Mouse (Mus musculus): Measurements from ENCODE around the gene Esp24.
"Not testable (repeated sequence)": the region's sequence is repeated elsewhere in the genome, so short reads cannot be mapped to it uniquely, and the experiment has no call there.

Gene Esp24

DNA sequence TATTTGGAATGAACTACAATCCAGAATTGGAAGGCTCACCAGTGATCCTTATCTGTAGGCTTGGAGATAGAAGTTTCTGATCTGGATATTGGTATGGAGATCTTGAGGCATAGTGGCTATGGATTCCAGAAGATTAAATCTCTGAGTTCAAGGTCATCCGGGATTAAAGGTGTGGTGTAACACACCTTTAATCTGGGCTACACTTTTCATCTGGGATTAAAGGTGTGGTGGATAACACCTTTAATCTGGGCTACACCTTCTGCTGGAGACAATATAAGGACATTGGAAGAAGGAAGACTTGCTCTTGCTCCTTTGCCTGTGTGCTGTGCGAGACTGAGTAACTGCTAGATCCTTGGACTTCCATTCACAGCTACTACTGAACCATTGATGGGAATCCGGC lies at the start of gene Esp24:
Esp24 (plus strand) TSS at position 301 of the 400 bp plus-strand sequence.
- DNase-seq, result not testable (repeated sequence)

DNA sequence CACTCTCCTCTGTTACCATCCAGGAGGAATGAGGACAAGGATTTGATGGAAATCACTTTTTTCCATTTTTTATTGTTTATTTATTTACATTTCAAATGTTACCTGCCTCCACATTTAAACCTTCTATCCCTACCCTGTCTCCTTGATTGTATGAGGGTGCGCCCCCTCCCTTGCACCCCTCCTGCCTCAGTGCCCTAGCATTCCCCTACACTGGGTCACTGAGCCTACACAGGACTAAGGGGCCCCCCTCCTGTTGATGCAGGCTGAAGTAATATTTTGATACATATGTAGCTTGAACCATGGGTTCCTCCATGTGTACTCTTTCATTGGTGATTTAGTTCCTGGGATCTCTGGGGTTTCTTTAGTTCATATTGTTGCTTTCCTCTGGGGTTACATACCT lies 26.6 kb upstream of the Esp24 start:
- no peak for DNase-seq

DNA sequence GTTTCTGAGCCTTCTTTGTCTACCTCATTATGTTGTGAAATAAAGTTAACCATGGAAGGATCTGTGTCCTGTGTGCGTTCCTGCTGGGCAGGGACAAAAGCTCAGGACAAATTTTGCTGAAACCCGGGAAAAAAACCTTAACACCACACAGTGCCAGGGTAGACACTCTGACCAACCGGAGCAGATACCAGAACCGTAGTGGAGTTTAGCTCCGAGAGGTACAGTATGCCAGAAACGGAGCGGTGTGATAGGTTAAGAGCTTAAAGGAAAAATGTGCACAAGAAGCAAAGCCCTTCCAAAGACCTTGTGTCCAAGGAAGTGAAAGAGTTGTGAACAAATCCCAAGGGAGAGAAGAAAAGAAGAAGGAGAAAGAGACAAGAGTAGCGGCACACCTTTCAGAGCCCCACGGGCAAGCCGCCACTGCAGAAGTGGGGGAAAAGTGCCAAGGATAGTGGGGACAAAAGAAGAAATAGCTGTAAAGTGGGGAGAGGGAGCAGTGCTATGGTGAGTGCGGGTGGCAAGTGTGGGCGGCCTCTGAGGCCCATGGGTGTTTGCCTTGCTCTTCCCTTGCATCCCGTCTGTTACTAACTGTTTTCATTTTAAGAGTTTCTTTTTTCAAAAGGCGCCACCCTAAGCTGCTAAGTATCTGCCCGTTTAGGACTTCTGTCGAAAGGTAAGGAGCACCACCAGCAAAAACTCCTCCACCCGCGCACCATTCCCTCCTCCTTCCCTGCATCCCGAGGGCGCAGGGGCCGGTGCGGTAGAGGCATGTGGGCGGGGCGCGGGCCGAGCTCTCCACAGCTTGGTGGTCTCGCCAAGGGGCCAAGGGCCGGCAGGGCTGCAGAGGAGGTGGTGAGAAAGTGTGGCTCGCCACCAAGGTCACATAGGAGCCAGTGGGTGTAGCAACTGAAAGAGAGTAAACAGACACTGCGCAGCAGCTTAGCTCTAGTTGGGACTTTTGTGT lies 25.5 kb upstream of the Esp24 start:
- no peak for DNase-seq

DNA sequence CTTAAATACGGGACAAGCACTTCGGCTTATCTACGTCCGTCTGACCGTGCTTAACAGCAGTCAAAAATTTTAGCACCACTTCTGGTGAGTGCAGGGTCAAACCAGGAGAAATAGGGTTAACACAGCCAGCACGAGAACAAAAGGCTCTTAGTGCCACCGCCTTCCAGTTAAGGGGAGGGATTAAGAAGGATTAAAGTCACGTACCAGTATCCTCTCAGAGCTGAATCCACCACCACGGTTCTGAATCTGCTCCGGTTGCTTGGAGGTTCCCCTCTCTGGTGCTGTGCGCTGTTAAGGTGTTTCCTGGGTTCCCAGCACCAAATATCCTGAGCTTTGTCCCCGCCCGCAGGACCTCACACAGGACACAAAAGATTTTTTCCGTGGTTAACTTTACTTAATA lies 19.3 kb upstream of the Esp24 start:
- DNase-seq, result no peak

DNA sequence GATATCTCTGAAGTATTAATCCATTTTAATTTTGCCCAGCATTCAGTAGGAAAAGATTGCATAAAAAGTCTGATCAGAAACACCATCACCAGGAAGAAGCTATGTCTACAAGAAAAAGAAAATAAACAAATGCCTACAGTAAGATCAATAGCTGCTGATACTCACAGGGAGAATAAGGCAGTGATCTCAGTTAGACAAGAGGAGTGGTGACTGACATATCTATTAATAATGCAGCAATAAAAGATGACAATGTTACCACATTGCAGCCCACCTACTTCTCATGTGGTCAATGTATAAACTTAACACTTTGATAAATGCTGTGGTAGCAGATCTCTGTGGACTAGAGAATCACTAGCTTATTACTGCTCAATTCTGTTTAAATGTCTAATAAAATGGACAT lies 6.7 kb downstream of the Esp24 start, which contains the start of gene Gm21903:
Gm21903 (minus strand) TSS at position 101 of the 400 bp plus-strand sequence.
- no peak for DNase-seq

DNA sequence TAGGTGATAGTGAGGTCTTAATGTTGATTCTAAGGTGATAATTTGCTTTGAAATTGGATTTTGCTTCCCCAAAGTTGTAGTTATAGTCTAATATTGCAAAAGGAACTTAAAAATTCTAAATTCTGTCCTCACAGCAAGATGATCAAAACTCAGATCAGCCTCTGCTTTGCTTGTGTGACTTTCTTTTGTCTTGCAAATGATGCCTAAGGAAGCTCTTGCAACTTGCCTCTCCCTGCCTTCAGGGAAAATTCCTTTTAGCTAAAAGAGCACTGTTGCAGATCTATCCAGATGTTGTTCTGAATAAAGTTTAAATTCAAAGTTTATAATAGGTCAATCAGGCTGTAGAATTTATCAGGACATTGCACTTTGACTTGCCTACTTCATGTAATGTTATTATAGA lies 27.1 kb downstream of the Esp24 start:
- DNase-seq, result no peak

DNA sequence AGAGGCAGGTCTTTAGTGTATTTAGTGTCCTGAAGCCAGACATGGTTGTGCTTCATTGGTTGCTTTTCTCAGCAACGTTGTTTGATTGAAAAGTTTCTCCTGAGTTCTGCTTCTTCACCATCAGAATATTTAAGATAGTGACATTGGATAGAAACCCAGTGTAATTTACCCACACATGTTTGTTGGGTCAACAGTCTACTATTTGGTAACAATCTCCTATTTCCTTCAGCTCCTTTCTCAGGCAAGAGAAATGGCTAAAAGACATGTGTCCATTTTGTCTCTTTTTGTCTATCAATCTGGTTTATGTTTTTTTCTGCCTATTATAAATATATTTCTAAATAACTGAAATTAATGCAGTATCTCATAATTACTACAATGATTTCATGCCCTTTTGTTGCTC lies 40.4 kb downstream of the Esp24 start, which contains the start of gene Esp23:
Esp23 (minus strand) TSS at position 101 of the 400 bp plus-strand sequence.
- no peak for DNase-seq

All from lung, postnatal 36 days (tissue).